Mouse (Mus musculus): ENCODE data around the gene Klf7. TPM values are rescaled to one million over a fixed set of nuclear protein-coding genes. Genes with fewer than 3 reads are reported as not detected.
"Not testable (repeated sequence)": the region's sequence is repeated elsewhere in the genome, so short reads cannot be mapped to it uniquely, and the experiment has no call there.

Klf7 gene
- polyA plus RNA-seq, 1 experiment from 2014 or later = 40.7 TPM

DNA sequence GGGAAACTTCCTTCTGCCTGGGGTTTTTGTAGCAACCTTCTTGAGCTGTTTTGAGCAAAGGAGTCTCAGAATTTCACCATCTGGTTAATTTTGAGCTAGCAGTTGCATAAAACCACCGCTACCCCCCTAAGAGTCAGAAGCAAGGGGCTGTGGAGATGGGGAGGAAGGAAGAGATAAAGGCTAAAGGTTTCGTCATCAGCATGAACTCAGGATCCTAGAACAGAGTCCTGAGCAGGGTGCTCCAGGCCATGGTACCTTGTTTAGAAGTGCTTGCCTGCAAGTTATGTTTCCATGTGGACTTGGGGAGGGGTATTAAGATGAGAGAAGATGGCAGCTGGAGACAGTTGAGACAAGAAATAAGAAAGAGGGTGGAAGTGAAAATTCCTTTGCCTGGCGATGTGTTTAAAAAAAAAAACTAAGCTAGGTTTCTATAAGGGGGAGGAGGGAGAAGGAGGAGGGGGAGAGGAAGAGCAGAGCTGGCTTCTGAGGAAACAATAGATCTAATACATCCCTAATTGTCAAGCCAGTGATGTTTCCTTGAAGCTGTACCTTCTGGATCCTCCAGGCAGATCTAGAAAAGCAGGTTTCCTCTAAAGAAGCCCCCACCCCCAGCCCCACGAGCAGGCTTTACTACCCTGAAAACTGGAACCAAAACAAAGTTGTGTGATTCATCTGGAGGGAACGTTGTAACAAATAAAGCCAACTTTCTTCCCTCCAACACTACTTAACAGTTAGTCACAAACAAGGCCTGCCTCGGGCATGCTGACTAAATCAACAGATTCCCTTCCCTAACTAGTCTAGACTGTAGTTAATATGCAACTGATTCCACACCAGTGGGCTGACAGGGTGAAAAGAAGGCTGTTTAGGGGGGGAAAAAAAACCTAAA lies 3.6 kb downstream of the Klf7 start:
- no peaks in the 10 kb centered on the region for H3K27me3 ChIP-seq
- no peak for ATAC-seq (ENCODE audit: low FRiP score)
- H3K27ac ChIP-seq = peak overlapping the region; percentile 100
- H3K4me2 ChIP-seq = peak overlapping the region; percentile 66
- peak overlapping the region; percentile 72 for H3K4me3 ChIP-seq (replicated peaks)
- H3K9me3 ChIP-seq = no peaks in the 10 kb centered on the region
- no peaks in the 10 kb centered on the region for H3K36me3 ChIP-seq (replicated peaks)
- peak overlapping the region; percentile 98 for H3K9ac ChIP-seq
- H3K4me1 ChIP-seq = peaks cover 51% of the 10 kb centered on the region
- 46% methylated on average over 6 of the region's 6 CpGs for WGBS

DNA sequence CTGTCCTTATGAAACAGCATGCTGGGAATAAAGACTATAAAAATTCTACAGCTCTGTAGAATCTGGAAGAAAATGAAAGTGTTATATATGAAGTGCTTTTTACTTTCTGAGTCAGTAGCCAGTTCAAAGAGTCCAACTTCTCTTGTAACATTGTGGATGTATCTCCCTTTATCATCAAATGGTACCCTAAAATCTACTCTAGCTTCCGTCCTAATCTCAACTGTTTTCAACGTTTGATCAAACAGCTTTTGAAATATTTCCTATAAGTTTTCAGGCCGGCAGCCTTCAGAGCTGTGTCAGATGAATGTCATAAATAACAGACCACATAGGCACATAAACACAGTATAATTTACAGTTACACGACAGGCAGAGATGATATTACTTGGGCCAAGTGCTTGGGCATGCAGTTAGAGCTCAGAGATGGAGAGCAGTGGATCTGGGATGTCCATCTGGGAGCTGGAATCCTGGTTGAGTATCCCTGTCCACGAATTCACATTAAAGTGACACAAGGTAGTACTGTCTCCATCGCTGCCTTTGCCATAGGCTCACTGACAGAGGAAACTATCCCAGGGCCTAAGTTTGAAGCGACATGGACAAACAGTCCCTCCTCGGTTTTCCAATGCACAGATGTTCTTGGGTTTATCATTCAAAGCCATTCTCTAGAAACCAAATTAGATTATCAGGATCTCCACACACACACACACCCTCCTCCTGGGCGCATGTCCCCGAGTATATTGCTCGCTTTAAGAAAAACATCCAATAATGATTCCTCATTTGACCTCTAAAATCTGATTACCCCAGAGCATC lies 4.4 kb downstream of the Klf7 start:
- WGBS = 83% methylated on average over 11 of the region's 11 CpGs
- ATAC-seq (ENCODE audit: low FRiP score) = no peak
- Histone ChIP-seq H3K27me3 (no peaks in the 10 kb centered on the region), H3K4me3 (replicated peaks) (peak overlapping the region; percentile 72), H3K4me1 (peaks cover 46% of the 10 kb centered on the region), H3K36me3 (replicated peaks) (no peaks in the 10 kb centered on the region), H3K9ac (peak overlapping the region; percentile 98; the same call in 1 of the 2 replicates), H3K4me2 (peak overlapping the region; percentile 66), H3K9me3 (no peaks in the 10 kb centered on the region), H3K27ac (peak overlapping the region; percentile 100)

DNA sequence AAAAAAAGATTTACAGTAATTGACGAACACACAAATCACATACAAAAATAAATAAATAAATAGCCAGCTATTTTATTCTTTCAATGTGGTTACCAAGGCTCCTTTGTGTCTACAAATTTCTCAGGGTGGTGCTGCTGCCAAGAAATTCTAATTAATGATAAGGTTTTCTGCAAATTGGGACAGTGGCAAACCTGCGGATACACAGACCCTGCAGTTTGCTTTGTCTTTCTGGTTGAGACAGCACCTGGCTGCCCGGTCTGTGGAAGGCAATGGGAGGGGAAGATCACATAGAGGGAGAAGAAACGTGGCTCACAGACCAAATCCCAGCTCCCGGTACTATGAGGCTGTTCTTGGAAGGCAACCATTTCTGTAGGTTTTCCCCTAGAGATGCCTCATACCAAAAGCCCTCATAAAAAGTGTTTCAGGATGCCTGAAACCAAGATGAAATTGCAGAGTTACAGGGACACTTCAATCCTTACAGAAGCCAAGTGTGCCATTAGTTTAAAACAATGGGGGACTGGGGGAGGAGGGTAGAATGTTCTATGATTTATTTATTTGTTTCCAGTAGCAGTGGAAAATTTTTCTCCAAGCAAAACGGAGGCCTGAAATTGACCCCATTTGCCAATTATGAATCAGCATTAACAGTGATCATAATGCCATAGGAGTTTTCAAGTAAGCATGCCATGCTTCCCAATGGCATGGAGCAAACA lies 5.2 kb downstream of the Klf7 start:
- 58% methylated on average over 6 of the region's 6 CpGs for WGBS

DNA sequence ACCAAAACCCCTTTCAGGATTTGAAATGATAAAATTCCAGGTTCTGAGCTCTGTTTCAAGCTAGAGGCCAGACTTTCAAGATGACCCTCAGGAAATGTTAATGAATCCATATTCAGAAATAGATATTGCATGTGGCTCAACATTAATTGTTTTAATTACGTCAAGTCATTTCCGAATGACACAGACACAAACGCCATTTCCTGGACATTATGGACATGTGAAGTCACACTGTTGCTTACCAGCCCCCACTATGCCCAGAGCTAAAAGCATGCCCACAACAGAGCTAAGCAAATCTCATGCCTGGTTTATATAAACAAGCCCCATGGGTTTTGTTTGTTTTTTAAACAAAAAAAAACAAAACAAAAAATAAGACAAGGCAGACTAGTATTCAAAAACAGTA lies 7.5 kb downstream of the Klf7 start:
- Histone ChIP-seq H3K4me1 (peaks cover 42% of the 10 kb centered on the region), H3K9ac (no peak overlapping the region)

More for the DNA sequence above, 5.2 kb downstream of the Klf7 start:
- H3K9ac ChIP-seq = peak overlapping the region; percentile 36; the same call in 1 of the 2 replicates
- H3K27ac ChIP-seq = peak overlapping the region; percentile 56; the same call in 1 of the 2 replicates
- H3K36me3 ChIP-seq (replicated peaks) = no peaks in the 10 kb centered on the region
- H3K27me3 ChIP-seq = no peaks in the 10 kb centered on the region
- H3K4me3 ChIP-seq (replicated peaks) = peak overlapping the region; percentile 10
- H3K4me1 ChIP-seq = peaks cover 42% of the 10 kb centered on the region
- peak overlapping the region; percentile 66 for H3K4me2 ChIP-seq
- no peaks in the 10 kb centered on the region for H3K9me3 ChIP-seq
- no peak for ATAC-seq (ENCODE audit: low FRiP score)

DNA sequence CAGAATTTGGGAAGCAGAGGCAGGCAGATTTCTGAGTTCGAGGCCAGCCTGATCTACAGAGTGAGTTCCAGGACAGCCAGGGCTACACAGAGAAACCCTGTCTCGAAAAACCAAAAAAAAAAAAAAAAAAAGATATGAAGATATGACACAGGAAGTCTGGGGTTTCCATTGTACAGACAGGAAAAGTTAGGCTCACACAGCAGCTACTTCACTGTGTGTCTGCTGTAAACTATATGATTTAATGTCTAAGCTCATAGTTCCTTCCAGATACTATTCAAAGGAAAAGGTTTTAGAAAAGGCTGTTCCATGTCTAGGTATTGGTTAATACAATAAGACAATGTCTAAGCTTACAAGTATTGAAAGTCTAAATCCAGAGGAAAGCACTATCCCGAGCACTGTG lies 13.4 kb downstream of the Klf7 start:
- H3K4me3 ChIP-seq (replicated peaks); ATAC-seq (ENCODE audit: low FRiP score); H3K27ac ChIP-seq; H3K4me2 ChIP-seq; H3K9ac ChIP-seq; H3K9me3 ChIP-seq; H3K27me3 ChIP-seq: not testable (repeated sequence)
- Histone ChIP-seq H3K36me3 (replicated peaks) (peaks cover 10% of the 10 kb centered on the region; the same call in 1 of the 2 replicates), H3K4me1 (peaks cover 17% of the 10 kb centered on the region)
- 91% methylated on average over 3 of the region's 3 CpGs for WGBS

More for the DNA sequence above, 7.5 kb downstream of the Klf7 start:
- Histone ChIP-seq H3K27ac (no peak overlapping the region), H3K27me3 (no peaks in the 10 kb centered on the region), H3K36me3 (replicated peaks) (no peaks in the 10 kb centered on the region), H3K9me3 (no peaks in the 10 kb centered on the region), H3K4me2 (no peak overlapping the region), H3K4me3 (replicated peaks) (no peak overlapping the region)
- 90% methylated on average over 3 of the region's 3 CpGs for WGBS
- no peak for ATAC-seq (ENCODE audit: low FRiP score)

DNA sequence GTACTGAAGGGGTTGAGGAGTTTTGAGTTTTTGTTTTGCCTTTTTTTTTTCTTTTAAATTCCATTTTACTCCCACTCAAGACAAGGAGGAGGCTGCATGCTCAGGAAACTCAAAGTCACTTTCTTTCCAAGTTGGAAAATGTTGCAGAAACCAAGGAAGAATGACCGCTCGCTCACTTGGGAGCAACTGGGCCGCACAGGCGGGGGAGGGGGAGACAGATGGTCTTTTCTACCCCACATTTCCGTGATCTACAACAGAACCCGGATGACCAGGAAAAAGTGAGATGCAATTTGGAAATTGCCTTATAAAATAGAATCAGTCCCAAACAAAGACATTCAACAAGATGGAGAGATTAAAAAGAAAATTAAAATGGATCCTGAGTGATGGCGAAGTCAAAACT lies 14.6 kb downstream of the Klf7 start:
- Histone ChIP-seq H3K9ac (no peak overlapping the region), H3K27me3 (no peaks in the 10 kb centered on the region), H3K4me3 (replicated peaks) (no peak overlapping the region), H3K4me1 (peaks cover 17% of the 10 kb centered on the region), H3K9me3 (no peaks in the 10 kb centered on the region), H3K27ac (no peak overlapping the region), H3K4me2 (no peak overlapping the region), H3K36me3 (replicated peaks) (peaks cover 10% of the 10 kb centered on the region; the same call in 1 of the 2 replicates)
- WGBS = 66% methylated on average over 7 of the region's 7 CpGs
- no peak for ATAC-seq (ENCODE audit: low FRiP score)

DNA sequence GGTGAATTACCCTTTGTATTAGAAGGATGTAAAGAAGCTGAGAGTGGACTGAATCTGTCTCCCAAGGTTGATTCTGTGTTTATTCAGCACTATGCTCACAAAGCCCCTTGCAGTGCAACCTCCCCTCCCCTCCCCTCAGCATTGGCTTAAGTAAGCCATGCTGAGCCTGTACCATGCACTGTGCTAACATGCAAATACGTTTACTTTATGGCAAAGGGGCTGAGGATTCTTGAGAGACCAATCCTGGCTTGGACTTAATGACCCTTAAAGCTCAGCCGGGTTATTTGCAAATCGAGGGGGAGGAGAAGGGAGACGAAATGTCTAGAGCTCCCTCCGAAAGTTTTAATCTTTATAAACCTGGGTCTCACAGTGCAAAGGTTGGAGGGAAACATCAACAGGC lies 16.0 kb downstream of the Klf7 start:
- 20% methylated on average over 5 of the region's 5 CpGs for WGBS
- 0 out of 2 replicates have a peak overlapping the region, but pooled peaks have one; percentile 6 for H3K4me2 ChIP-seq

DNA sequence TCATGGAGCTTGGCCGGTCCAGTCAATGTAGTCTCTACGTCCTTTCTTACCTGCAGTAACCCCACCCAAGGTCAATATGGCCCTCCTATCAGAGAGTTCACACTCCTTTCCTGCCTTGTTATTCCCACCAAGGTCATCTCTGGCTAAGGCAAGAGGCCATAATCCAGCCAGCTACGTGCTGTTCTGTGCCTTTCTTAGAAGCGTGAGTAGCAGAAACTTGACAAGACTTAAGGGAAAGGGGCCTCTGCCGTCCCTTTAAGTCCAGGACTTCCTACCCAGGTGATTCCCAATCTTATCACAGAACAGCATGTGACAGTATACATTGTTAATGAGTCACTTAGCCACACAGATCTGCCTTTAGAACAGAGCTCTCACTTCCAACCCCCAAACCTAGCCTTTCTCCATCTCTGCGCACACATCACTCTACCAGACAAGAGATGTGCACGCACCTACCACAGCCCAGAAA lies 16.9 kb downstream of the Klf7 start:
- H3K9me3 ChIP-seq = no peaks in the 10 kb centered on the region
- H3K4me3 ChIP-seq (replicated peaks) = no peak overlapping the region
- WGBS = 88% methylated on average over 7 of the region's 7 CpGs
- ATAC-seq (ENCODE audit: low FRiP score) = no peak
- H3K4me2 ChIP-seq = no peak overlapping the region
- H3K4me1 ChIP-seq = peaks cover 17% of the 10 kb centered on the region
- H3K9ac ChIP-seq = no peak overlapping the region
- H3K36me3 ChIP-seq (replicated peaks) = peaks cover 10% of the 10 kb centered on the region; the same call in 1 of the 2 replicates
- no peak overlapping the region for H3K27ac ChIP-seq
- H3K27me3 ChIP-seq = no peaks in the 10 kb centered on the region

More for the DNA sequence above, 16.0 kb downstream of the Klf7 start:
- Histone ChIP-seq H3K9me3 (no peaks in the 10 kb centered on the region), H3K9ac (no peak overlapping the region), H3K27ac (peak overlapping the region; percentile 61; the same call in 1 of the 2 replicates), H3K36me3 (replicated peaks) (peaks cover 10% of the 10 kb centered on the region; the same call in 1 of the 2 replicates), H3K4me1 (peaks cover 17% of the 10 kb centered on the region), H3K4me3 (replicated peaks) (no peak overlapping the region), H3K27me3 (no peaks in the 10 kb centered on the region)
- ATAC-seq (ENCODE audit: low FRiP score) = peak; percentile 39; the same call in 1 of the 2 replicates

DNA sequence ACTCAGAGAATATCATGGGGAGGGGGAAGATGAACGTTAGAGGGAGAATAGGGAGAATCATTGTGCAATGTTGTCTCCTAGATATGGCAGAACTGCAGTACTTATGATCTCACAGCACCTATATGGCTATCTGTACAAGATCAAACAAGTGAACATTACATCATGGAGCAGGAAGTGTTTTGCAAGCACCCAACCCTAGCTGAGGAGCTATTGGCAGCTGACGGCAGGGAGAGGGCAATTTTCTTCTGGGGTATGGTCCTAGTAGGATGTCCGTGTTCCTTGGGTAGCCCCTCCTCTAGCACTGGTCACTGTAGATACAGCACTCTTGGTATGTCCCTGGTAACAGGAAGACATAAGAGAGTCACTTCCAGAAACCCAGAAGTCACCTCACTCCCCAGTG lies 17.4 kb downstream of the Klf7 start:
- H3K9me3 ChIP-seq = no peaks in the 10 kb centered on the region
- no peak overlapping the region for H3K4me3 ChIP-seq (replicated peaks)
- no peaks in the 10 kb centered on the region for H3K27me3 ChIP-seq
- WGBS = 94% methylated on average over 3 of the region's 3 CpGs
- no peak overlapping the region for H3K4me2 ChIP-seq
- H3K9ac ChIP-seq = no peak overlapping the region
- no peak overlapping the region for H3K27ac ChIP-seq
- H3K4me1 ChIP-seq = peaks cover 17% of the 10 kb centered on the region
- H3K36me3 ChIP-seq (replicated peaks) = peaks cover 10% of the 10 kb centered on the region; the same call in 1 of the 2 replicates
- no peak for ATAC-seq (ENCODE audit: low FRiP score)

DNA sequence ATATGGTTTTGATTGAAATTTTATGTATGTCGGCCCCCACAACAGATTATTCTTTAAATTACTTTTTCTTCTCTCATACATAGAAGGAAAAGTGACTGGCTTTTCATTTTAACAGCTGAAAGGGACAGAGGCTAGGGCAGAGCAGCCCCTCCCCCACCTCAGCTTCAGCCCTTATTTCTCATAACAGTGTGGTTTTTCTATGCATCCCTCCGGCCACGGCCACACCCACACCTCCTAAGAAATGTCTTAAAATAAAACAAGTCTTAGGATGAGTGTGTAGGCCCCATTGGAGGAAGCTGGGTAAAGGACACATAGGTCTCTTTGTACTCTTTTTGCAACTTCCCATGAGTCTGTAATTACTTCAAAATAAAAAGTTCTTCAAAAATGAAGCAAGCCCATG lies 20.8 kb downstream of the Klf7 start:
- Histone ChIP-seq H3K9me3 (no peaks in the 10 kb centered on the region), H3K27ac (no peak overlapping the region), H3K4me3 (replicated peaks) (no peak overlapping the region), H3K4me1 (peaks cover 31% of the 10 kb centered on the region), H3K4me2 (no peak overlapping the region), H3K9ac (no peak overlapping the region), H3K36me3 (replicated peaks) (peaks cover 10% of the 10 kb centered on the region; the same call in 1 of the 2 replicates), H3K27me3 (no peaks in the 10 kb centered on the region)
- WGBS = 63% methylated on average over 3 of the region's 3 CpGs
- ATAC-seq (ENCODE audit: low FRiP score) = no peak

DNA sequence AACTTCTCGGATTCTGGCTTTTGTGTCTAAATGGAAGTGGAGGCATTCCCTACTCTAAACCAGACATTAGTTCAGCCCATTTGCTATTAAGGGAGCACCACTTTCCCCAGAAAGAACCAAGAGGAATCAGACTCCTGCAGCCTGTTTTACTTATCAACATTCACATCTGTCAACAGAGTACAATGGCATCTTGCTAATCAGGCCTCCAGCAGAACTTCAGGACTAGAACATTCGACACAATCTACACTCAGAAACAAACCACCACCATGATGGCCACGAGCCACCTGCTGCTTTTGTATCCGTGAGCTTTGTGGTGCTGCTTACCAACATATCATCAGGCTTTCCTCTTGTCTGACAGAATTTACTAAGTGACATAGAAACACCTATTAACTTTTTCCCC lies 23.3 kb downstream of the Klf7 start:
- no peaks in the 10 kb centered on the region for H3K9me3 ChIP-seq
- no peak overlapping the region for H3K4me2 ChIP-seq
- ATAC-seq (ENCODE audit: low FRiP score) = no peak
- no peaks in the 10 kb centered on the region for H3K27me3 ChIP-seq
- no peak overlapping the region for H3K4me3 ChIP-seq (replicated peaks)
- H3K36me3 ChIP-seq (replicated peaks) = 0 out of 2 replicates have a peak, but pooled peaks cover 1% of the 10 kb centered on the region
- peaks cover 27% of the 10 kb centered on the region for H3K4me1 ChIP-seq
- WGBS = 63% methylated on average over 4 of the region's 4 CpGs
- H3K9ac ChIP-seq = no peak overlapping the region
- no peak overlapping the region for H3K27ac ChIP-seq

All from forebrain, embryonic 12.5 days (tissue).